Mouse (Mus musculus) kidney, postnatal 36 days (tissue): Measurements from ENCODE around the gene Olfr355.

Experiments
- DNase-seq, 2 experiments: peaks; one replicate each; pipeline ENCODE4 v3.0.0; 2021 to 2022; ENCODE audit warnings: mixed read lengths in 2 of 2

The Olfr355 gene

DNA sequence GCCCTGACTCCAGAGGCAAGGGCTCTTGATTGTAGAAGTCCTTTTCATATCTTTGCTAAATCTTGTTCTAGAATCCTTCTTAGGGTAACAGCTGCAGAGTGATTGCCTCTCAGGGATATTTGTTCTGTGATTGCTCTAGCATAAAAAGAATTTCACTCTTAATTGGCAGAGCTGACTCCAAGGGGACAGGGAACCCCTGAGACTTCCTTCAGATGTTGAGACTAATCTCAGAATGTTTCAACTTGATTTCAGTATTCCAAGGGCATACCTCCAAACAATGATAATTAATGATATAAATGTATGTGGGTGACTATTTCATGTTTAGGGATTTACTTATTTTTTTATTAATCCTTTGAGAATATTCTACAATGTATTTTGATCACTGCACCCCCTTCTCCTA is at the start of gene Olfr355:
Gene Olfr355, minus strand, starts transcription at position 101 of the 400 bp plus-strand sequence.
- DNase-seq = no peak

DNA sequence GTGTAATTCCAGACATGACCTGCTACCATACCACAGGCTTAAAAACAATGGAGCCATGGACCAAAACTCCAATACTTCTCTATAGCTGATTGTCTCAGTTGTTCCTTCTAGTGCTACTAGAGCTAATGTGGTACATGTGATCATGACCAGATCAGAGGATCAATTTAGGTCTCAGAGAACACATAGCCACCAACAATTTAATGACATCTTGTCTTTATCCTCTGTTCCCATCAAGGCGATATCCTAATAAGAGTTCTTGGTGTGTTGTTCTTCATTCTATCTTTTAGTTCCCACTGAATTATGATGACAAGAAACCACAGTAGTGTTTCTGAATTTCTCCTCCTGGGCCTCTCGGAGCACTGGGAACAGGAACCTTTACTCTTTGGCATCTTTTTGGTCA is 8.1 kb upstream of the Olfr355 start, which contains the start of gene Olfr356:
Gene Olfr356, plus strand, starts transcription at position 301 of the 400 bp plus-strand sequence.
- no peak for DNase-seq

DNA sequence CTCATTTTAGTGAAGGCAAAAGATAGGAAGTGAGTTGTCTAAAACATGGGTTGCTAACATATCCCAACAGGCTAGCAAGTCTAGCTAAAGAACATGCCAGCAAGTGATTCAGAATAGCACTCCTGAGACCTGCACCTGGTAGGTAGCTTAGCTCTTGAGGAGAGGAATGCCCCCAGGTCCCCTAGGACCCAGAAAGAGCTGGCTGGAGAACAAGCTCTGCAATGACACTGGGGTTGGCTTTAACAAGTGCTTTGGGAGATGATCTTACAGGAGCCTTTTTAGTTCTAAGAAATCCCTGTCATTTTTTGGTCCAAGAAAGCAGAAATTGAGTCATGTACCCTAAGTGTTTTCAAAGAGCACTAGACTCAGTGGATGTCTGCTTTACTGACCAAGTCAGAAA is 23.3 kb downstream of the Olfr355 start, which contains the start of gene Olfr354:
Gene Olfr354, plus strand, starts transcription at position 301 of the 400 bp plus-strand sequence.
- no peak for DNase-seq

DNA sequence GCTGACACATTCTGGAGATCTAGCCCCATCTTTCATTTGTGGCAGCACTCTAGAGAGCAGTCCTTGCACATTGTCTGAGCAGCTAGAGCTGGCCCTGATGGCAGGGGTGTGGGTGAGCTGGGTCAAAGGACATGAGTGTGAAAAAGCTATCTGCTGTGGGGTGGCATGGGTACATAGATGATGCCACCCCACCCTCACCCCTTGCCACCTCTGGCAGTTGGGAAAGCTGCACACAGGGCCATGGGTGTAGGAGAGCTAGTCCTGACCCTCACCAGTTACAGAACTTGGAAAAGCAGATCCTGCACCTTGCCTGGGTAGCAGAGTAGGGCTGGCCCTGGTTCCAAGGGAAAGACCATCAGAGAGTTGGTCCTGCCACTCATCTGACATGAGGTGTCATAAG is 31.6 kb downstream of the Olfr355 start:
- no peak for DNase-seq

DNA sequence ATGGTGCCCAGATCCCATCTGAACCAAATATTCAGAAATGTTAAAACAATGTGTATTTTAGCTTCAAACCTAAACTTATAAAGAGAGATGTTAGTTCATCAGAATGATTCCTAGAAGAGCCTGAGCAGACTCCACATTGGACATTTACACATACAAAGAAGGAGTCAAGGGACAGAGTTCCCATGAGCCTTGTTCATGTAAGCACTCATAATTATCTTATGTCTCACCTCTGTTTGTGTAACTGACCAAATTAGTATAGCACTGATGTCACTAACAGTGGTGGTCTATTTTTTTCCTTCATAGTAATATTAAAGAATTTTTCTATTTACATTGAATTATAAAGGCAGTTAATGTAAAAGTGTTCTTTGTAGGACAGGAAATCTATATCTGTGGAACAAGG is 35.9 kb downstream of the Olfr355 start, which contains the start of gene Olfr353:
Gene Olfr353, minus strand, starts transcription at position 101 of the 400 bp plus-strand sequence.
- no peak for DNase-seq
